Mouse (Mus musculus) embryonic facial prominence, embryonic 11.5 days (tissue): Measurements from ENCODE around the gene Ptrh1. TPM values are rescaled to one million over a fixed set of nuclear protein-coding genes. Genes with fewer than 3 reads are reported as not detected.

Source experiments
- ATAC-seq: fragments of 200-750 bp; cut with Nextera tagmentation; replicated peaks from 2 replicates; pipeline ENCODE4 v1.8.0; 2017; ENCODE audit warnings: low read depth; ENCODE audit not compliant: insufficient number of reproducible peaks, low FRiP score, low TSS enrichment
- DNase-seq: peaks from one replicate; pipeline ENCODE4 v3.0.0-alpha.2; 2015; ENCODE audit warnings: low spot score
- H3K27ac ChIP-seq: fragments of 300-500 bp; sonication (generic); replicated peaks from 2 replicates; pipeline ENCODE4 v1.5.1; 2014; ENCODE audit warnings: mild to moderate bottlenecking, low read depth, low read length, control low read depth
- H3K27me3 ChIP-seq: fragments of 300-500 bp; sonication (generic); 2 replicates; pipeline ENCODE4 v1.6.1; 2014; ENCODE audit warnings: mild to moderate bottlenecking, low read length, moderate library complexity, mixed read lengths; ENCODE audit not compliant: control insufficient read depth, insufficient read depth
- H3K36me3 ChIP-seq: fragments of 300-500 bp; sonication (generic); replicated peaks from 2 replicates; pipeline ENCODE4 v1.6.1; 2014; ENCODE audit warnings: low read depth, mild to moderate bottlenecking, low read length, moderate library complexity, mixed read lengths; ENCODE audit not compliant: control insufficient read depth, insufficient read depth
- H3K4me1 ChIP-seq: fragments of 300-500 bp; sonication (generic); 2 replicates; pipeline ENCODE4 v1.6.1; 2014; ENCODE audit warnings: low read length, mixed read lengths; ENCODE audit not compliant: control insufficient read depth, insufficient read depth
- H3K4me2 ChIP-seq: fragments of 300-500 bp; sonication (generic); 2 replicates; pipeline ENCODE4 v1.6.1; 2014; ENCODE audit warnings: low read depth, mild to moderate bottlenecking, control low read depth, low read length, moderate library complexity
- H3K4me3 ChIP-seq: fragments of 300-500 bp; sonication (generic); 2 replicates; pipeline ENCODE4 v1.5.1; 2014; ENCODE audit warnings: low read depth, low read length, control low read depth
- H3K9ac ChIP-seq: fragments of 300-500 bp; sonication (generic); replicated peaks from 2 replicates; pipeline ENCODE4 v1.6.1; 2014; ENCODE audit warnings: mild to moderate bottlenecking, control low read depth, low read length
- H3K9me3 ChIP-seq: fragments of 300-500 bp; sonication (generic); replicated peaks from 2 replicates; pipeline ENCODE4 v1.6.1; 2016; ENCODE audit warnings: mild to moderate bottlenecking, low read length, inconsistent platforms, mixed read lengths; ENCODE audit not compliant: control insufficient read depth
- WGBS: fragments of 180-500 bp; shearing (Covaris S2); extraction: QIAGEN DNeasy Blood & Tissue Kit; methylation state at CpG from one replicate; pipeline ENCODE4 v1.1.7; 2014; 5-methylcytosine and 5-hydroxymethylcytosine counted together
- polyA plus RNA-seq: library from polyadenylated mRNA; unstranded; fragments of >200 nt; fragmentation: Nextera tagmentation; extraction: Ambion mirVana; gene quantifications from 2 replicates; pipeline ENCODE4 v1.2.1, GENCODE M21; 2014

The Ptrh1 gene
- polyA plus RNA-seq, 1 experiment from 2014 or later = 3.8 TPM

GRCm38 (mm10) chr2:32734933-32735332 is 40.7 kb upstream of the Ptrh1 start:
- Histone ChIP-seq H3K27ac (no peak overlapping the region), H3K9me3 (no peaks in the 10 kb centered on the region), H3K4me3 (no peak overlapping the region), H3K4me1 (peaks cover 11% of the 10 kb centered on the region), H3K27me3 (no peaks in the 10 kb centered on the region), H3K4me2 (no peak overlapping the region), H3K36me3 (no peaks in the 10 kb centered on the region), H3K9ac (no peak overlapping the region)
- no peak for ATAC-seq
- DNase-seq = no peak
- WGBS = 35% methylated on average over 4 of the region's 4 CpGs

DNA sequence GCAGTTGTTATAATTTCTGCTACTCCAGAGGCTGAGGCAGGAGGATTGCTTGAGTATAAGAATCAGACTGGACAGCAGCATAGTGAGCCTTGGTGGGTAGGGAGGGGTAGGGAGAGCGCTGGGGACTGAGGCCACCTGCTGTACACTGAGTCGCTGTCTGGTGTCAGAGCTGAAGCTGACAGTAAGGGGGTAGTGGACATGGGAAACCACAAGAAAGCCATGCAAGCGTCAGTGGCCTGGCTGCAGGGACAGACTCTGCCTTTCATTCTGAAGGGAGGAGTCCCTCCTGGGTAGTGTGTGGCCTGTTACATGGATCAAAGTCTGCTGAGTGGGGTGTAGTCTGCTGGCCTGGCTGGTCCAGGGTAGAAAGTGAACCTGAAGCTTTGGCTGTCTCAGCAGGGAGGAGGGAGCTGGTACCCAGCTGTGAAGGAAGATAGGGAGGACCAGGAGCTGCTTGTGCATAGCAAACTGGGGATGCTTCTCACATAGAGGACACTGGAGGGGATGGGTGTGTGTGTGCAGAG is 39.2 kb upstream of the Ptrh1 start:
- peaks cover 10% of the 10 kb centered on the region for H3K4me1 ChIP-seq
- H3K27ac ChIP-seq = no peak overlapping the region
- ATAC-seq (no peak), DNase-seq (no peak)
- H3K9ac ChIP-seq = no peak overlapping the region
- H3K9me3 ChIP-seq = no peaks in the 10 kb centered on the region
- no peak overlapping the region for H3K4me3 ChIP-seq
- H3K27me3 ChIP-seq = peaks cover 6% of the 10 kb centered on the region
- H3K36me3 ChIP-seq = no peaks in the 10 kb centered on the region
- no peak overlapping the region for H3K4me2 ChIP-seq
- 63% methylated on average over 3 of the region's 3 CpGs for WGBS

GRCm38 (mm10) chr2:32737008-32737407 is 38.6 kb upstream of the Ptrh1 start:
- Histone ChIP-seq H3K36me3 (no peaks in the 10 kb centered on the region), H3K27ac (no peak overlapping the region), H3K4me1 (peaks cover 12% of the 10 kb centered on the region), H3K9ac (no peak overlapping the region), H3K4me3 (no peak overlapping the region), H3K4me2 (no peak overlapping the region), H3K9me3 (no peaks in the 10 kb centered on the region), H3K27me3 (peaks cover 10% of the 10 kb centered on the region)
- ATAC-seq = no peak
- WGBS = 59% methylated on average over 6 of the region's 6 CpGs
- DNase-seq = no peak

DNA sequence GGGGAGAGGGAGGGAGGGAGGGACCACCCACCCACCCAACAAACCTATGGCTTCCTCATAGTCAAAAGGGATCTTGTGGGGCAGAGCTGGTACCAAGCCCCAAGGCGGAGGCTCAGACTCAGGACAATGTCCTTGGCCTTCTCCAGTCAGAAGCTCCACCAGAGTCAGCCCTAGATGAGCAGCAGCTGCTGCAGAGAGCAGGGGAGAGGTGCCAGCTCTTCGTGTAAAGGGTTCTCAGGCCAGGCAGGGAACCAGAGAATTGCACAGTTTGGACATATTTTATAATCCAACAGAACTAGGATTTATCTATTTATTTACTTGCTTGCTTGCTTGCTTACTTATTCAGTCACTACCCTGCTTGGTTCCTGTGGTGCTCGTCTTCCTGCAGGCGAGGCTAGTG is 36.3 kb upstream of the Ptrh1 start:
- peaks cover 12% of the 10 kb centered on the region for H3K4me1 ChIP-seq

GRCm38 (mm10) chr2:32740916-32741272 is 34.7 kb upstream of the Ptrh1 start, which contains the start of gene 6330409D20Rik:
Gene 6330409D20Rik, minus strand, starts transcription at chr2:32741016.
- Histone ChIP-seq H3K9me3 (no peaks in the 10 kb centered on the region), H3K9ac (peak within 1 kb of the TSS; percentile 48), H3K4me1 (peaks cover 9% of the 10 kb centered on the region), H3K27me3 (peaks cover 10% of the 10 kb centered on the region), H3K4me3 (peak within 1 kb of the TSS; percentile 53), H3K4me2 (peak within 1 kb of the TSS; percentile 97), H3K27ac (0 out of 2 replicates have a peak within 1 kb of the TSS, but pooled peaks have one; percentile 47), H3K36me3 (no peaks in the 10 kb centered on the region)
- DNase-seq (no peak), ATAC-seq (no peak)
- WGBS = 7% methylated on average over 11 of the region's 11 CpGs

More for the DNA sequence above, 36.3 kb upstream of the Ptrh1 start:
- Histone ChIP-seq H3K4me2 (no peak overlapping the region), H3K27ac (no peak overlapping the region), H3K9ac (no peak overlapping the region), H3K36me3 (no peaks in the 10 kb centered on the region), H3K27me3 (peaks cover 10% of the 10 kb centered on the region), H3K4me3 (no peak overlapping the region), H3K9me3 (no peaks in the 10 kb centered on the region)
- ATAC-seq = no peak
- DNase-seq = no peak
- WGBS = 84% methylated on average over 4 of the region's 4 CpGs

- H3K27me3 ChIP-seq = peaks cover 10% of the 10 kb centered on the region
These were observed 34.1 kb upstream of the Ptrh1 start for GRCm38 (mm10) chr2:32741273-32742172.

DNA sequence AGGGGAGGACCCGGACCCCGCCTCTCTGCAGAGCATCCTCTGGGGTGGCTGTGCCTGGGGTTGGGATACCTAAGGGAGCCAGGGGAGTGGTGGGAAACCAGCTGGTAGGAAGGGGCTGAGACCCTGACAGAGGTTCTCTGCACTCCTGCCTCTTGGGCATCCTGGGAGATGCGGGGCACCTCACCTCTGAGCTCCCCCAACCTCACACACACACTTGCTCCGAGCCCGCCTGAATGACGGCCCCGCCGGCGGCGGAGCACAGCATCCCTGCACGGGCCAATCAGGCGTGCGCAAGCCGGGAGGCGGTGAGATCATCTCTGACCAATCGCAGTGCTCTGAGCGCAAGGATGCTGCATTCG is 33.4 kb upstream of the Ptrh1 start:
- Histone ChIP-seq H3K9ac (no peak overlapping the region; the same call in none of the 2 replicates), H3K4me2 (peak overlapping the region; percentile 97), H3K4me3 (peak overlapping the region; percentile 53), H3K36me3 (no peaks in the 10 kb centered on the region), H3K27me3 (peaks cover 10% of the 10 kb centered on the region), H3K27ac (no peak overlapping the region), H3K9me3 (no peaks in the 10 kb centered on the region), H3K4me1 (peaks cover 9% of the 10 kb centered on the region)
- 6% methylated on average over 18 of the region's 18 CpGs for WGBS
- DNase-seq (peak; percentile 76), ATAC-seq (peak; percentile 75)

More at GRCm38 (mm10) chr2:32741273-32742172, 34.1 kb upstream of the Ptrh1 start:
- ATAC-seq = peak; percentile 51
- no peaks in the 10 kb centered on the region for H3K9me3 ChIP-seq
- peak overlapping the region; percentile 53 for H3K4me3 ChIP-seq
- under 1% methylated on average over 52 of the region's 58 CpGs for WGBS
- H3K36me3 ChIP-seq = no peaks in the 10 kb centered on the region
- peak; percentile 74 for DNase-seq
- peaks cover 9% of the 10 kb centered on the region for H3K4me1 ChIP-seq
- H3K9ac ChIP-seq = peak overlapping the region; percentile 48
- 0 out of 2 replicates have a peak overlapping the region, but pooled peaks have one; percentile 47 for H3K27ac ChIP-seq
- peak overlapping the region; percentile 97 for H3K4me2 ChIP-seq
